Mouse (Mus musculus): ENCODE data around the gene Fgr.
"Not testable (repeated sequence)": the region's sequence is repeated elsewhere in the genome, so short reads cannot be mapped to it uniquely, and the experiment has no call there.

Fgr gene

GRCm38 (mm10) chr4:132983664-132984512 lies 10.0 kb downstream of the Fgr start:
- no peak for DNase-seq (ENCODE audit: low read depth, low spot score)

GRCm38 (mm10) chr4:132988581-132989355 lies 14.9 kb downstream of the Fgr start:
- no peak for DNase-seq (ENCODE audit: low read depth, low spot score)

- no peak for DNase-seq (ENCODE audit: low read depth, low spot score)
Observed at GRCm38 (mm10) chr4:132993553-132993952, 19.7 kb downstream of the Fgr start.

GRCm38 (mm10) chr4:132997469-132998237 lies 23.8 kb downstream of the Fgr start:
- DNase-seq (ENCODE audit: low read depth, low spot score) = no peak

GRCm38 (mm10) chr4:133002896-133003295 lies 29.0 kb downstream of the Fgr start:
- no peak for DNase-seq (ENCODE audit: low read depth, low spot score)

GRCm38 (mm10) chr4:133003316-133004018 lies 29.6 kb downstream of the Fgr start:
- no peak for DNase-seq (ENCODE audit: low read depth, low spot score)

- peak; percentile 49 for DNase-seq (ENCODE audit: low read depth, low spot score)
Observed at GRCm38 (mm10) chr4:133005233-133005632, 31.3 kb downstream of the Fgr start.

GRCm38 (mm10) chr4:133005885-133006451 lies 32.1 kb downstream of the Fgr start:
- DNase-seq (ENCODE audit: low read depth, low spot score) = not testable (repeated sequence)

GRCm38 (mm10) chr4:133007513-133008380 lies 33.9 kb downstream of the Fgr start:
- DNase-seq (ENCODE audit: low read depth, low spot score) = no peak

GRCm38 (mm10) chr4:133009131-133009530 lies 35.2 kb downstream of the Fgr start:
- DNase-seq (ENCODE audit: low read depth, low spot score) = no peak

- no peak for DNase-seq (ENCODE audit: low read depth, low spot score)
Observed at GRCm38 (mm10) chr4:133009676-133010075, 35.8 kb downstream of the Fgr start.

GRCm38 (mm10) chr4:133010611-133011010 lies 36.7 kb downstream of the Fgr start:
- DNase-seq (ENCODE audit: low read depth, low spot score) = no peak

- DNase-seq (ENCODE audit: low read depth, low spot score) = peak; percentile 58
Observed at GRCm38 (mm10) chr4:133011028-133011820, 37.3 kb downstream of the Fgr start, which contains the start of gene Ahdc1. Gene Ahdc1, plus strand, starts transcription at chr4:133011260.

GRCm38 (mm10) chr4:133011821-133012775 lies 38.2 kb downstream of the Fgr start:
- no peak for DNase-seq (ENCODE audit: low read depth, low spot score)

- DNase-seq (ENCODE audit: low read depth, low spot score) = no peak
Observed at GRCm38 (mm10) chr4:133012776-133013265, 38.9 kb downstream of the Fgr start.

GRCm38 (mm10) chr4:133013266-133013891 lies 39.5 kb downstream of the Fgr start:
- no peak for DNase-seq (ENCODE audit: low read depth, low spot score)

- DNase-seq (ENCODE audit: low read depth, low spot score) = no peak
Observed at GRCm38 (mm10) chr4:133014088-133014487, 40.2 kb downstream of the Fgr start.
